Mouse (Mus musculus) heart, postnatal 14 days (tissue): ENCODE results near the gene Tmem220. TPM values are rescaled to one million over a fixed set of nuclear protein-coding genes. Genes with fewer than 3 reads are reported as not detected.
"Not testable (repeated sequence)": the region's sequence is repeated elsewhere in the genome, so short reads cannot be mapped to it uniquely, and the experiment has no call there.

Source experiments
- DNase-seq, 2 experiments: peaks; one replicate each; pipeline ENCODE4 v3.0.0; 2021 to 2022
- intact Hi-C: fragments of 180-260 bp; cut with DNase I; formaldehyde crosslinking; loops from one replicate; pipeline ENCODE4 v1.15.1; 2025
- total RNA-seq, 2 experiments: library from RNA; stranded (reverse); gene quantifications; 2 replicates each; pipeline ENCODE4 v1.2.3; 2021

Tmem220 gene
- total RNA-seq, 2 experiments from 2014 or later, result 1.3 to 1.4 TPM

- intact Hi-C loops, result no loop called here
- no peak for DNase-seq
These were observed 13.3 kb upstream of the Tmem220 start for GRCm38 (mm10) chr11:67011635-67012034.

DNA sequence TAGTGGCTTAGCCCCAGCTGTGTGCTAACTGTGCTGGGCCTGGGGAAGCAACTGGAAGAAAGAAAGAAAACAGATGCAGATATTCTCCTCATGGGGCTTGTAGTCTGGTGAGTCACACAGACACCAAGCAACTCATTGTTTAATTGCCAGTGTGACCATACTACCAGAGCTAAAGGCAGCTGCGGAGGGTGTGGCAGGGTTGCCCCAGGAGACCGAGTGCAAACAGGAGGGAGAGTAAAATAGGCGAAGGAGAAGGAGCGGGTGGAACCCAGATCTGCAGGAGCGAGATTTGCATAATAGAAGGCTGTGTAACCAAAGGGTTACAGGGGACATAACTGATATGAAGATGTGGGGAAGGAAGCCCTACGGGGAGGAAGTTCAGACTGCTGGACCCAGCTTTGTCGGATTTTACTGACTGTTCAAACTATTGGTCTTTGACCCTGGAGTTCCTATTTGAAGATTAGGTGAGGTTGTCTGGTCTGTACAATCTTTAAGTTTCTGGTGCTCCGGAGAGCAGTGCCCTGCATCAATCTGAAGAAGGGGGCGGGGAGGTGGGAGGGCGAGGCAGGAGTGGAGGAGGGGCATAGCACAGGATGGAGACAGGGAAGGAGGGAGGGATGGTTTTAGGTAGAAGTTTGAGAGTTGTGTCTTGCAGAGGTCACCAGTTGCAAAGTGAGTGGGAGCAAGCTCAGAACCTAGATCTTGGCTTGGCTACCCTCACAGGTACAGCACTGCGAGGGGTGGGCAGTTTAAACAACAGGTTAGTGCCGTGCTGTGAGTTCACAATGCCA, 7.0 kb upstream of the Tmem220 start:
- peak in 1 of 2 experiments; percentile 21 for DNase-seq
- intact Hi-C loops, result no loop called here

DNA sequence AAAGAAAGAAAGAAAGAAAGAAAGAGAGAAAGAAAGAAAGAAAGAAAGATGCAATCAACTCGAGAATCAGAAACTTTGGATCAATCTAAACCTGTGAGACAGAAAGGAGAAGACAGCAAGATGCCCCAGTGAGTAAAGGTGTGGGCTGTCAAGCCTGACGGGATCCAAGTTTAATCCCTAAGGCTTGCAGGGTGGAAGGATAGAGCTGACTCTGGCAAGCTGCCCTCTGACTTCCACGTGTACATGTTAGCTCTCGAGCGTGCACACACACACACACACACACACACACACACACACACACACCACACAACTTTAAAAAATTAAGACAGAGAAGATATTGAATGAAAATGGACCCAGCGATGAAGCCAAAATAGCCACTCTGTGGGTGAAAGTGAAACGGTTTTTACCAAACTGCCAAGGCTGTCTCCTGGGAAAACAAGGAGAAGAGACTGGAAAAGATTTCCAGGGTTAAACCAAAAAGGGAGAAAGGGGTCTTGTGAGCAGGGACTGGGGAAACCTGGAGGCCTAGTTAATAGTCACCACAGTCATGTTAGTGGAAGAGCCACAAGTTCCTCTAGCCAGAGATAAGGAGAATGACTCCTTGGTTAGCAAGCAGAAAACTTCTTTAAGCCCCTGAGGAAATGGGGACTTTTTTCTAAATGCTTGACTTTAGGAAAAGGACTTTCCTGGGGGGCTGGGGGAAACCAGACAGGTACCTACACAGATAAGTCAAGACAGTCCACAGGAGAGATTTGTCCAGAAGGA, 5.1 kb upstream of the Tmem220 start:
- intact Hi-C loops, result loop anchor here (2.0 kb wide), 1 partner anchor 35 kb away; no protein-coding TSS in a partner anchor
- DNase-seq, result no peak

DNA sequence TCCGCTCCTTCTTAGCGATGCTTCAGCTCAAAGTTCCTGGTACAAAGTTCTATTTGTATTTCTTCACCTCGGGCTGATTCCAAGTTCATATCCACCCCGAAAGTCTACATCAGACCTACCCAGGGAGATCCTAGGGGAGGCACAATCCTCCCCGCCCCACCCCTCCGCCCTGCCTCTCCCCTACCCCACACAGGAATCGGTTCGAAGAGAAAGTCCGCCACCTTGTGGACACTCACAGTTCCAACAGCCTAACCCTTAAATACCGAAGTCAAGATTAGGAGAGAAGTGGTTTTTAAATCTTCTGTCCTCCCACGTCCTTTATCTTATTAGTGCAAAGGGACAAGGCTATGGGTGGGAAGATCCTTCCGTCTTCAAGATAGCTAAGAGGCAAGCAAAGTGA, 4.0 kb upstream of the Tmem220 start:
- intact Hi-C loops, result loop anchor here (1.0 to 2.0 kb wide), 2 partner anchors 36 to 115 kb away; no protein-coding TSS in a partner anchor
- DNase-seq, result peak; percentile 68 to 81

DNA sequence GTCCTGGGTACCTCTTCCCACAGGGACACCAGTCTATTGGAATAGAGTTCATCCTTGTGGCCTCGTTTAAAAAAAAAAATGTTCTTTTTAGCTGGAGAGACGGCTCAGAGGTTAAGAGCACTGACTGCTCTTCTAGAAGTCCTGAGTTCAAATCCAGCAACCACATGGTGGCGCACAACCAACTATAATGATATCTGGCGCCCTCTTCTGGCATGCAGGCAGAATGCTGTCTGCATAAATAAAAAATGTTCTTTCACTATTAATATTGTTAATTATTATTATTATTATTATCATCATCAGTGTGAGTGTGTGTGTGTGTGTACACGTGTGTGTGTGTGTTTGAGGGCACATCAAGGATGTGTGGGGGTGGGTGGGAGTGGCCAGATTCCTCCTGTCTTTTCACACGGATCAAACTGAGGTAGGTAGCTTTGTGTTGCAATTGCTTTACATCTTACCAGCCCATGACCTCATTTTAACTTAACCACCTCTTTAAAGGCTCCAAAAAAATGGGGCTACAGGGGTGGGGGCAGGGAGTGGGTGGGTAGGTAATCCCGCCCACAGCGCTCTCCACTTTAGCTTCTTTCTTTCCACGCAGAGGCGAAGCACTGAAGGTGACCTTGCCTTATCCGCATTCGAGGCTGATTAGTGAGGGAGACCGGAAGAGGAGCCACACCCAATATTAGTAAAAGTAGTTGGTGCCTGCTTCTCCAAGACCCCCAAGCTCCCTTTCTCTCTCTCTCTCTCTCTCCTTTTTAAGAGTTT, 2.4 kb upstream of the Tmem220 start:
- DNase-seq, result peak in 1 of 2 experiments; percentile 44
- intact Hi-C loops, result no loop called here

- intact Hi-C loops, DNase-seq: not testable (repeated sequence)
These were observed 1.8 kb upstream of the Tmem220 start for GRCm38 (mm10) chr11:67023191-67023590.

- no peak for DNase-seq
- intact Hi-C loops, result loop anchor here (1.0 kb wide), 3 partner anchors 56 to 77 kb away; no protein-coding TSS in a partner anchor
These were observed 1.1 kb upstream of the Tmem220 start for GRCm38 (mm10) chr11:67023802-67024340.

DNA sequence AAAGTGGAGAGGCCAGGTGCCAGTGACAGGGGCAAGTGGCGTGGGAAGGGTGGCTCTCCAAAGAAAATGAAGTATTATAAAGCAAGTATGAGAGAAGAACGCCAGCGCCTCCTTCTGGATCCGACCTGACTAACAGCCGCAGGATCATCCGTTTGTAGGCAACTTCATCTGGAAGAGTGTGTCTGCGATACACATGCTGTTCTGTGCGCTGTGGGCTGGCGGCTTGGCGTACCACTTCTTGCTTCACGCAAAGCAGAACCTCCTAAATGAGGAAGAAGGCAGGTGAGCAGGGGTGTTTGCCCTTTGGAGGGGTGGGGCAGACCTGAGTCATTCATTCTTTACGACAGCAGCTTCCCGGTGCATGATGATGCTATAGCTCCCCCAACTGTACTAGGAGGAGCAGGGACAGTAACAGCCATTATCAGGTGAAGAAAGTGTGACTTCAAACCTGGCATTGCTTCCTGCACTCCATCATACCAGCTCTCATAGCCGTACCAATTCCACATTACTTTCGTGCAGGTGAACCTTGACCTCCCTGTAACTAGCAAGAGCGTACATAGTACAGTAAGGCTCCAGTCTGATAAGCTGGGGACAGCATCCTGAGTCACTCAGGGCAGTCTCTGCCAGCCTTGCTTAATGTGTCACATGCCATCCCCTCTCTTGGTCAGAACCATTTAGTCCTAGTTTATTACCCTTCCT, 6.1 kb downstream of the Tmem220 start:
- no peak for DNase-seq
- intact Hi-C loops, result no loop called here

- DNase-seq, result no peak
- intact Hi-C loops, result no loop called here
These were observed 6.6 kb downstream of the Tmem220 start for GRCm38 (mm10) chr11:67031603-67031915.

DNA sequence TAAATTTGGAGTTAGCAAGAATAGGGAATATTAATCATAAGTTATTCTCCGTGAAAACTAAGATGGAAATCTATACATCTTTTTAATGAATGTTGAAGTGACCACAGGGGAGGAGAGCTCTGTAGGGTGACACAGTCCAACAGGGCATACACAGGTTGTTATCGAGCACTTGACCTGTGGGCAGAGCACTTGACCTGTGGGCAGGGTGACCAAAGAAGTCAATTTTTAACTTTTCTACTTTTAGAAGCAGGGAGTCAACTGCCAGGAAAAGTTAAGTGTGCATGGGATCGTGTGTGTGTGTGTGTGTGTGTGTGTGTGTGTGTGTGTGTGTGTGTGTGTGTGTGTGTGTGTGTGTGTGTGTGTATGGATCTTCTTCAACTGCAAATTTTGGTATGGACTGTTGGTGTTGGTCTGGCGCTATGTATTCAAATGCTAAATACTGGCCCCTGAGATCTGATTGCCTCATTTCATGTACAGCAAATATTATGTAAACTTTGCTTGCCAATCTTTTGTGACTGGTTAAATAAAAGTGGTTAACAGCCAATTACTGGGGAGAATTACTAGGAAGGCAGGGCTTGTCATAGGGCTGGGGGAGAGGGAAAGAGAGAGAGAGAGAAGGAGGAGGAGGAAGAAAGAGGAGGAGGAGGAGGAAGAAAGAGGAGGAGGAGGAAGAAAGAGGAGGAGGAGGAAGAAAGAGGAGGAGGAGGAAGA, 10.0 kb downstream of the Tmem220 start:
- intact Hi-C loops, result no loop called here
- DNase-seq, result no peak

DNA sequence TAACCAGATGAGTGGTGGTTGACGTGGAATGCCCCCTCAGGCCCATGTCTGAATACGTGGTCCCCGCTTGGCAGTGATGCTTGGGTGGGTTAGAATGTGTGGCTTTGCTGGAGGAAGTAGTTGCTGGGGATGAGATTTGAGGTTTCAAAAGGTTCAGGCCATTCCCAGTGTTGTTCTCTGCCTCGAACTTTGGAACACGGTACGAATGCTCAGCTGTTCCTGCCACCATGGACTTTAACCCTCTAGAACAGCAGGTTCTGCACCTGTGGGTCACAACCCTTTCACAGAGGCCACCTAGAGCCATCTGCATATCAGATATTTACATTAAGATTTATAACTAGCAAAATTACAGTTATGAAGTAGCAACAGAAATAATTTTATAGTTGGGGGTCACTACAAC, 11.3 kb downstream of the Tmem220 start:
- DNase-seq, result no peak
- intact Hi-C loops, result no loop called here

DNA sequence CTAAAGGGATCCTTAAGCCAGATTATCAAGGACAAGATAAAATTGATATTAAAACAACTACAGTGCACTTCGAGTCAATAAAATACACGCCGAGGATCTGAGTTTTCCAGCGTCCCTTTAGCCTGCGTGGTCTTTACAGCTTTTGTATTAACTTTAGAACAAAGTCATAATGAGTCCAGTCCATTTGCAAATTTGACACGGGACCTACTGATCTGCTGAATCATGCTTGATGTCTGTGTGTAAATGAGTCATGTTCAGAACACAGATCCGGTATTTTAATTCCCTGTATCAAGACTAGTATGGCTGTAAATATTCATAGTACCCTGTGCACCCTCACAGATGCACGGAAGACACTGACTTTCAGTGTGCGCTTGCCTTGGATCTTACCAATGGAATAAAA, 11.9 kb downstream of the Tmem220 start:
- intact Hi-C loops, result no loop called here
- no peak for DNase-seq

GRCm38 (mm10) chr11:67039799-67040198, 14.8 kb downstream of the Tmem220 start:
- intact Hi-C loops, result no loop called here

GRCm38 (mm10) chr11:67040483-67040882, 15.5 kb downstream of the Tmem220 start:
- no peak for DNase-seq
- intact Hi-C loops, result no loop called here

More at GRCm38 (mm10) chr11:67039799-67040198, 14.8 kb downstream of the Tmem220 start:
- DNase-seq, result no peak

DNA sequence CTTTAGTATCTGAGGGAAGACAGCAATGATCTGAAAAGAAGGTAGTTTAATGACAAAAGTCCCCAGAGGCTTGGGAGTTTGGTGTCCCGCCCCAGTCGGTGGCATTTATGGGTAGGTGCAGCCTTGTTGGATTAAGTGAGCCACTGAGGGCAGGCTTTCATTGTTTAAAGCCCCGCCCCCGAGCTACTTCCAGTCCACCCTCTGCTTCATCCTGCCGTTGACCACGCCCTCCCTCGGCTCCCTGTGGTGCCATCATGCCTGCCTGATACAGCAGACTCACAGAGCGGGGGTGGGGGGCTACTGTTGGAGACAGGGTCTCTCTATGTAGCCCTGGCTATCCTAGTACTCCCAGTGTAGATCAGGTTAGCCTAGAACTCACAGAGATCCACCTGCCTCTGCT, 18.1 kb downstream of the Tmem220 start:
- intact Hi-C loops, result no loop called here
- DNase-seq, result no peak

DNA sequence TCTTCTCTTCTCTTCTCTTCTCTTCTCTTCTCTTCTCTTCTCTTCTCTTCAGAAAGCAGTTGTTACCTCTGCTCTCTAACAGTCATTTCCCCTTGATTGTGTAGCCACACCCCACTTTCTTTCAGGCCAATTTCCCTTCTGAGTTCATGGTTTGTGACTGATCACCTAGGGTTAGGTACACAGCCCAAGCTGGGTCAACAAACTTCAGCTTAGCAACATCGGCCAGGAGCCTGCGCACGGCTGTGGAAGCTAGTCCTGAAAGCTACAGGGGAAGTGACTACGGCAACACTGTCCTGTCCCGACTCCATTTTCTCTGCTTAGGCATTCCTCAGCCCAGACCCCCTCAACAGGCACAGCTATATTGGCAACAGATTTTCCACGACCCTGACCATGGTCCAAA, 20.0 kb downstream of the Tmem220 start:
- intact Hi-C loops, result no loop called here
- DNase-seq, result no peak

DNA sequence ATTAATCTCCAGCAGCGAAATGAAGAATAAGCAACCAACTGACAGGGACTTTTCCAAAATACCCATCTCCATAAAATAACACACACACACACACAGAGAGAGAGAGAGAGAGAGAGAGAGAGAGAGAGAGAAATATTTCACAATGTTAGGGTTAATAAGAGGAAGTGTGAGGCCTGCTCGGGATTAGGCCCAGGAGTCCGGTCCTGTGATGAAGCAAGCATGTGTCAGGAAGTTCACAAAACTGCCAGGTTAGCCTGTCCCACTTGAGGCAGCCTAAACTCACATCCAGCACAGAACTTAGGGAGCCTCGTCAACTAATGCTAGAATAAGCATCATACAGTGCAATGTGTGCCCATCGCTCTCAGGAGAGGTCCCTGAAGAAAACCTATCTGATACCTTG, 22.2 kb downstream of the Tmem220 start:
- DNase-seq, result no peak
- intact Hi-C loops, result no loop called here

GRCm38 (mm10) chr11:67048496-67048895, 23.5 kb downstream of the Tmem220 start:
- DNase-seq, result no peak
- intact Hi-C loops, result no loop called here

DNA sequence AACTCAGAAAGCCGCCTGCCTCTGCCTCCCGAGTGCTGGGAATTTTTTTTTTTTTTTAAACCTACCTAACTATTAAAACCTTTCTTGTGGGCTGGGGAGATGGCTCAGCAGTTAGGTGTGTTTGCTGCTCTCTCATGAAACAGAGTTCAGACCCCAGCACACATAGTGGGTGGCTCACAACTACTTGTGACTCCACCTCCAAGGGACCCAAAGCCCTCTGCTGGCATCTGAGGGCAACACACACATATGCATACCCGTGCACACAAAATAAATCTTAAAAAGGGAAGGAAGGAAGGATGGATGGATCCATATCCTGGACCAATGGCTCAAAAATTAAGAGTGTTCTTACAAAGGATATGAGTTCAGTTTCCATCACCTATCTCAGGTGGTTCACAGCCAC, 24.3 kb downstream of the Tmem220 start:
- DNase-seq, result no peak
- intact Hi-C loops, result no loop called here
